Mouse (Mus musculus) kidney, postnatal 36 days (tissue): ENCODE data around the gene Pnp2.
A peak's percentile ranks its signal among the peaks of the same experiment; 100 is the strongest.
"Not testable (repeated sequence)": the region's sequence is repeated elsewhere in the genome, so short reads cannot be mapped to it uniquely, and the experiment has no call there.

Experiments
- DNase-seq, 2 experiments: peaks; one replicate each; pipeline ENCODE4 v3.0.0; 2021 to 2022; ENCODE audit warnings: mixed read lengths in 2 of 2

Gene Pnp2

GRCm38 (mm10) chr14:50955942-50956508 is at the start of gene Pnp2:
Pnp2 (plus strand) TSS chr14:50955992.
- peak; percentile 51 to 72 for DNase-seq

GRCm38 (mm10) chr14:50908126-50908525 is 47.7 kb upstream of the Pnp2 start:
- DNase-seq: no peak

DNA sequence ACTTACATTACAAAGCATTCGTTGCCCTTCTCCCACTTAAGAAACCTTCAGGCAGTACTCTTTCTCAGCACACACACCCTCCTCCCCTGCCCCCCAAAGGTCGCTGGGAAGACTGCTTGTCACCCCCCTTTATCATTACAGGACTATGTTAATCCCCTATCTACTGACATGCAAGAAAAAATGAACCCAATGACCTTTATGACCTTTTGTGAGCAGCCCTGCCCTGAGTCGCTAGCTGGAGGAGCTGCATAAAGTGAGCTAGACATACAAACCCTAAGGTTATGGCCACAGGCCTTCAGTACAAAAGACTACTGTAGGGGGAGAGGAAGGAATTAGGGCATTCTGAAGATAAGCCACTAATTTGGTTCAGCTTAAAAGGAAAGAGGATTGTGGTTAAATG is 44.4 kb upstream of the Pnp2 start:
- DNase-seq: no peak

GRCm38 (mm10) chr14:50923437-50923836 is 32.4 kb upstream of the Pnp2 start:
- DNase-seq: not testable (repeated sequence)

DNA sequence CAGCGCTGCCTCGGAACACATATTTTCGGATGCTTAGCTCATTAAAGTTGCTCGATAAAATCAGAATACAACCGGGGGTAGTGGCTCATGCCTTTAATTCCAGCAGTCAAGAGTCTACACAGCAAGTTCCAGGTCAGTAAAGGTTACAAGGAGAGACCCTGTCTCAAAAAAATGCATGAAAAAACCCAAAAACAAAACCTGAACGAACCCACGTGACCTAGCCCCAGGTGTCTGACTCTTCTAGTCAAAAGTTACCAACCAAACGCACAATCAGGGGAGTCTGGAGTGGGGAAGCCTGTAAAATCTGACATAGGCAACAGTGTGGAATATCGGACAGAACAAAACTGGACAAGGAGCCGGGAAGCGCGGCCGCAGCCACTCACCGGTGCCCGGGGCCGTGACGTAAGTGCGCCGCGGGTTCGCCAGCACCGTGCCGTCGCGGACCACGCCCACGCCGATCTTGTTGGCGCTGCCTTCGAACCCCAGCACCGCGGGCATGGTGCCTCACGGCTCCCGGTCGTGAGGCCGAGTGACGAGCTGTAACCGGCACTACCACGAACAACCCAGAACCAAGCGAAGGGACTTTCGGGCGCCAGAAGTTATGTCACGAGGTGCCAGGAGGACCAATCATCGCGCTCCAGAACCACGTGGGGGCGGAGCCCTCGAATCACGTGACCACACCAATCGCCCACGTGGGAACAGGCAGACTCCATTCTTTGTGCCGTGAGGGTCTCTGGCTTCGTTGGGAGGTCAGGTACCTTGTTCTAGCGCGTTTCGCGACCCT is 31.3 kb upstream of the Pnp2 start, which contains the start of the genes Osgep and Apex1:
TSS of gene Osgep (minus strand) at position 613 of the 784 bp plus-strand sequence.
TSS of gene Apex1 (plus strand) at position 688 of the 784 bp plus-strand sequence.
- DNase-seq: peak; percentile 97 to 98

- no peak for DNase-seq
These were observed 30.5 kb upstream of the Pnp2 start for GRCm38 (mm10) chr14:50925111-50925920.

DNA sequence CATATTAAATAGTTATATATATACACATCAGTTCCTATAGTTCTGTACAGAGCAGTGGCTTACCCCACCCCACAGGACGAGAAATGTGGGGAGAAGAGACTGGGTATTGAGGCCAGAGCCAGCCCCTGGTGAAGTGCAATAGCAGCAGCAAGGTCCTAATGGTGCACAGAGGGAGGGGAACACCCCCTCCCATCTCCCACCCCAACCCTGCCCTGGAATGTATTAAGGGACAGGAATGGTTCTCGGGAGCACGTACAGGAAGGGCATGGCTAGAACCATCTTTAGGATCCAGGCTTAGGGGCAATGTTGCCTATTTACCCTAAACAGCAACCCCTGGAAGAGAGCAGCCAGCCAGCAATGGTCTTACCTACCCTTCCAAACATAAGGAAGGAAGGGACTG is 28.4 kb upstream of the Pnp2 start:
- no peak for DNase-seq

GRCm38 (mm10) chr14:50929951-50930350 is 25.8 kb upstream of the Pnp2 start:
- no peak for DNase-seq

DNA sequence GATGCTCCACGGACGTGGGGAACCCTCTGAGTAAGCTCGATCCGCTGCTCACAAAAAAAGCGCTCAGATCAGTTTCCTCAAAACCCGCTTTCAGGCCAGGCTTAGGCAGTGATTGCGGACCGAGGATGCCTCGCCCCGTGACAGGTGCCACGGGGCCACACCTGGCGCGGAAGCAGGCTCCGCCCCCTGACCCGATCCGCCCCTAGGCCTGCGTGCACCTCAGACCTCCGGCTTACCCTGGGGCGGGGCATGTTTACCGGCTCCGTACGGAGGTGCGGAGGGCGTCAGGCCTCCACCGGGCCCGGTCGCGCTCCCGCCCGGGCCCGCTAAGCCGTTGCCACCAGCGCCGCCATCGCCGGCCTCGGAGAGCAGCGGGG is 25.4 kb upstream of the Pnp2 start:
- peak; percentile 80 to 88 for DNase-seq

- peak; percentile 100 for DNase-seq
These were observed 24.9 kb upstream of the Pnp2 start, which contains the start of the genes Pip4p1 and Pnp for GRCm38 (mm10) chr14:50930754-50931492. Pip4p1 (minus strand) TSS chr14:50930856. Pnp (plus strand) TSS chr14:50931082.

DNA sequence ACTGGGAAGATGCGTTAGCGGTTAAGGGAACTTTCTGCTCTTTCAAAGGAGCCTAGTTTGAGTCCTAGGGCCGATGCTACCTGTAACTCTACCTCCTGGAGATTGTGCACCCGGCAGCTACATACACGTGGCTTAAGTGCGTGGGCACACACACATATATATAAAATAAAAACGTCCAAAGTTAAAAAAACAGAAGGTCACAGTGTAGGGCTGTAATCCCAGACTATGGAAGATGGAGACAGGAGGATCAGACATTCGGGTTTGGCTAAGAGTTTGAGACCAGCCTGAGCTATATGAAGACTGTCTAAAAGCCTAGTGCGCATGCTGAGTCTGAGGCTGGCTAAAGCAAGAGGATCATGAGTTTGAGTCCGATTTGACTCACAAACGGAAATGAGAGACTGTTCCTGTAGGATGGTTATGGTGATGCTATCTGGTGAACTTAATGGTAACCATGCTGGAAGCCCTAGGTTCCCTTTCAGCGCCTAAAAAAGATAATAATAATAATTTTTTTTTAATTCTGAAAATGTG is 24.2 kb upstream of the Pnp2 start:
- no peak for DNase-seq

GRCm38 (mm10) chr14:50936649-50937048 is 19.1 kb upstream of the Pnp2 start:
- DNase-seq: no peak

DNA sequence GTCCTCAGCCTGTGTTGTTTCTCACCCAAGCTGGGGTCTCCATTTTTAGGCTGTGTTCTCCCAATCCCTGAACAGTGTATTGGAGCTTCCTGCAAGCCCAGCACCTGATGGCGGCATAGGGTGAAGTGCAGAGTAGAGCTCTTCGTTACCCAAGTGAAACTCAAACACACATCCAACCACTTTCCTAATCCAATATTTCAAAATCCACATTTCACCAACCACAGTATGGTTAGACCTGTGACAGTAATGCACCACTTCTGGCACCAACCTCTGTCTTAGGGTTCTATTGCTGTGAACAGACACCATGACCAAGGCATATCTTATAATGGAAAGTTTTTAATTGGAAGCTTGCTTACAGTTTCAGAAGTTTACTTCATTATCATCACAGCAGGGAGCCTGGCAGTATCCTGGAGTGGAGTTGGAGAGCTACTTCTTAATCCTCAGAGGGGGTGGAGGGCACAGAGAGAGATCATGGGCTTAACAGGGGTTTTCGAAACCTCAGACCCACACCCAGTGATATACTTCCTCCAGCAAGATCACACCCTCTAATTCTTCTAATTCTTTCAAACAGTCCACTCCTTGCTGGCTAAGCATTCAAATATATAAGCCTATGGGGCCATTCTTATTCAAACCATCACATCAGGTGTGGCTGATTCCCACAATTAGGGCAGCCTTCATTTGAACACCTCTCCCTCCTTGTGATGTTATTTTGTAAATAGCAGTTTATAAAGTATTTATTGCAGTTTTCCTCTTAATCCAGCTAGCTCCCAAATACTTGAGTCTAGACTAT is 17.5 kb upstream of the Pnp2 start:
- DNase-seq: no peak

DNA sequence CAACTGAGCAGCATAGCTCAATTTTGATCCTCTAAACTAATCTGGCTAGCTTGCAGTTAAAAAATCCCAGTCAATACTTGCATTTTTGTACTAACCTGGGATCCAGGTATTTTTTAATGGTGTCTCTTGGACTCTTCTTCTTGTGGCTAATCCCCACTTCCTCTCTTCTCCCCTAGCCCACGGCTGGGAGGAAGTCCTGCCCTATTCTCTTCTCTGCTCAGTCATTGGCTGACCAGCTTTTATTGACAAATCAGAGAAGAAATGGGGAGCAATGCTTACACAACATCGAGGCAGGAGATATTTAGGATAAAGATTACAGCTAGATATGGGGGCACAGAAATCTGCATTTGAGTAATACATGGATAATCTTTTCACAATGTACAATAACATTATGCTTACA is 16.9 kb upstream of the Pnp2 start:
- DNase-seq: no peak

GRCm38 (mm10) chr14:50943932-50944667 is 11.7 kb upstream of the Pnp2 start, which contains the start of gene Gm49342:
Gm49342 (plus strand) TSS chr14:50944517.
- DNase-seq: peak; percentile 96 to 97

- DNase-seq: peak in 1 of 2 experiments; percentile 56
These were observed 11.1 kb upstream of the Pnp2 start for GRCm38 (mm10) chr14:50944668-50945033.

GRCm38 (mm10) chr14:50945081-50945480 is 10.7 kb upstream of the Pnp2 start:
- DNase-seq: not testable (repeated sequence)

DNA sequence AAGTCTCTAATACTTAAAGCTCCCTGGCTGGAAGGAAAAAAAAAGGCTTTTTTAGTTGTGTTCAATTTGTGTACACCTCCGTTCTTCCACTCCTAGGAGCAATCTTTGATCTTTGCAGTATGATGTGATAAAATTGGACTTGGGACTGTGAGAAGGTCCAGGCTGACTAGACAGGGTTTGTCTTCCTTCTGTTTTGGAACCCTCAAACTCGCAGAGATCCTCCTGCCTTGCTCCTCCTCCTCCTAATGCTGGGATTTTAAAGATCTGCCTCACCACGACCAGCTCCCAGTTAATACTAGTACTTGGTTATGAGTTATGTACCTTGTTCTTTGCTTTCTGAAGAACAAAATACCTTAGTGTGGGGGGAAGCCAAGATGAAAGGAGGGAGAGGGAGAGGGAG is 10.3 kb upstream of the Pnp2 start:
- DNase-seq: not testable (repeated sequence)

DNA sequence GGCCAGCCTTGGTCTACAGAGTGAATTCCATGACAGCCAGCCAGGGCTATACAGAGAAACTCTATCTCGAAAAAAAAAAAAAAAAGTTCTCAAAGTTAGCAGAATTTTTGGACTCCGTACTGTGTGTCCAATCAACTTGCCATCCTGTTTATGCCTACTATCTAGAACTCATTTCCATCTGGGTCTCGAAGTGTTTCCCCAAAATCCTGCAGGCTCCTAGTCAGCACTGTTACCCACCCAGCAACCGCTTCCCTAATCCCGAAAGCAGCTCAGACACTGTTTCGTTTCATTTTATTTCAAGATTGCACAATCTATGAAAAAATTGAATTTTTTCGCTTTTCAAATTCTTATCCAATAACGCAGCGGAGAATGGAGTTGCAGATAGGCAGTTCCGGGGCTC is 305 bp upstream of the Pnp2 start:
- DNase-seq: no peak

DNA sequence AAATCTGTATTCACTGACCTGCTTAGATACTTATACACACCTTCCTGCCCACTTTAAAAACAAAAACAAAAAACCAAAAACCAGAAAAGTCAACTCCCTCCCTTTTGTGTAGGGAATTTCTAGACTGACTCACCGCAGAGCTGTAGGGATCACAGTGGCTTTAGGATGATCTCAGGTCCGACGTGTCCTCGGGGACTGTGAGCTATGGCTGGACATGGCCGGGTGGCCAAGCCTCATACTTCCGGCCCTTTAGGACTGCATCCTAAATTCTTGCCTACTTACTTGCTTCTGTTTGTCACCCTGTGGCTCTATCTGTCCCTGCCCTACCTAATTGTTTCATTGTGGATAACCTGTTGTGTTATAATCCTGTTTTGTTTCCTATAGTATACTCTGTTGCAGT is 932 bp downstream of the Pnp2 start:
- not testable (repeated sequence) for DNase-seq

GRCm38 (mm10) chr14:50957146-50957545 is 1.4 kb downstream of the Pnp2 start:
- not testable (repeated sequence) for DNase-seq
